Mouse (Mus musculus): ENCODE measurements around the gene Tenm3. TPM values are rescaled to one million over a fixed set of nuclear protein-coding genes. Genes with fewer than 3 reads are reported as not detected.
A peak's percentile ranks its signal among the peaks of the same experiment; 100 is the strongest.

The Tenm3 gene
- polyA plus RNA-seq, 2 experiments, result 38.0 to 48.1 TPM

GRCm38 (mm10) chr8:48794285-48794684 is 49.5 kb downstream of the Tenm3 start:
- H3K27ac ChIP-seq (replicated peaks; ENCODE audit: low read depth, low read length), result no peak overlapping the region
- no peak overlapping the region for H3K4me3 ChIP-seq (replicated peaks; ENCODE audit: low read length)
- no peaks in the 10 kb centered on the region for H3K27me3 ChIP-seq (ENCODE audit: control insufficient read depth, insufficient read depth, low read length)
- DNase-seq (ENCODE audit: low spot score), result no peak
- H3K4me1 ChIP-seq (ENCODE audit: control insufficient read depth, insufficient read depth, low read length), result peaks cover 16% of the 10 kb centered on the region
- 26% methylated on average over 7 of the region's 7 CpGs for WGBS
- H3K9me3 ChIP-seq (ENCODE audit: control insufficient read depth, low read length), result no peaks in the 10 kb centered on the region
- no peak overlapping the region for H3K4me2 ChIP-seq (replicated peaks; ENCODE audit: low read depth, low read length, severe bottlenecking)
- no peak for TF ChIP-seq POLR2A (IDR thresholded peaks at IDR 0.05; ENCODE audit: borderline replicate concordance, extremely low read depth, insufficient read depth, insufficient read length)
- no peak overlapping the region for H3K9ac ChIP-seq (ENCODE audit: low read depth, low read length, severe bottlenecking)
- H3K36me3 ChIP-seq (ENCODE audit: control insufficient read depth, insufficient read depth, low read length), result no peaks in the 10 kb centered on the region
- no peak for ATAC-seq (ENCODE audit: low FRiP score, low read depth)

DNA sequence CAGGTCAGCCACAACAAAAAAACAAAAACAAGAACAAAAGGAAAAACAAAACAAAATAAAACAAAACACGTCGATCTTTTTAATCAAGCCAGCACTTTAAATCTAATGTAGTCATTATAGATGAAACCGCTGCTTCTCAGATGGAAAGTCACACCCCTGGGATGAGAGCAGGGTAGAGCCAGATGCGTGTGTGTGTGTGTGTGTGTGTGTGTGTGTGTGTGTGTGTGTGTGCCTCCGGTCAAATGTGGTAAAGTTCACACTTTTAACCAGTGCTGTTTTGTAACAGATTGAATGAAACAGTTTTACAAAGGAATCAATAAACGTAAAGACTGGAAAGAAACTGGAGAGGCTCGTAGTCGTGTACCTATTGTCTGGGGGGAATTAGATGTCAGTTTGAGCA is 50.0 kb downstream of the Tenm3 start:
- peaks cover 14% of the 10 kb centered on the region for H3K4me1 ChIP-seq (ENCODE audit: control insufficient read depth, insufficient read depth, low read length)
- H3K27ac ChIP-seq (replicated peaks; ENCODE audit: low read depth, low read length), result no peak overlapping the region
- H3K4me2 ChIP-seq (replicated peaks; ENCODE audit: low read depth, low read length, severe bottlenecking), result no peak overlapping the region
- no peaks in the 10 kb centered on the region for H3K27me3 ChIP-seq (ENCODE audit: control insufficient read depth, insufficient read depth, low read length)
- DNase-seq (ENCODE audit: low spot score) (no peak), ATAC-seq (ENCODE audit: low FRiP score, low read depth) (no peak)
- TF ChIP-seq POLR2A (IDR thresholded peaks at IDR 0.05; ENCODE audit: borderline replicate concordance, extremely low read depth, insufficient read depth, insufficient read length), result no peak
- no peak overlapping the region for H3K9ac ChIP-seq (ENCODE audit: low read depth, low read length, severe bottlenecking)
- H3K4me3 ChIP-seq (replicated peaks; ENCODE audit: low read length), result no peak overlapping the region
- no peaks in the 10 kb centered on the region for H3K9me3 ChIP-seq (ENCODE audit: control insufficient read depth, low read length)
- no peaks in the 10 kb centered on the region for H3K36me3 ChIP-seq (ENCODE audit: control insufficient read depth, insufficient read depth, low read length)
- WGBS, result 40% methylated on average over 8 of the region's 8 CpGs

- Histone ChIP-seq H3K4me1 (ENCODE audit: control insufficient read depth, insufficient read depth, low read length) (peaks cover 14% of the 10 kb centered on the region), H3K27ac (replicated peaks; ENCODE audit: low read depth, low read length) (no peak overlapping the region), H3K4me3 (replicated peaks; ENCODE audit: low read length) (no peak overlapping the region), H3K36me3 (ENCODE audit: control insufficient read depth, insufficient read depth, low read length) (no peaks in the 10 kb centered on the region), H3K9me3 (ENCODE audit: control insufficient read depth, low read length) (no peaks in the 10 kb centered on the region), H3K4me2 (replicated peaks; ENCODE audit: low read depth, low read length, severe bottlenecking) (no peak overlapping the region), H3K9ac (ENCODE audit: low read depth, low read length, severe bottlenecking) (no peak overlapping the region), H3K27me3 (ENCODE audit: control insufficient read depth, insufficient read depth, low read length) (no peaks in the 10 kb centered on the region)
- 39% methylated on average over 10 of the region's 10 CpGs for WGBS
- ATAC-seq (ENCODE audit: low FRiP score, low read depth) (no peak), DNase-seq (ENCODE audit: low spot score) (peak; percentile 62)
- TF ChIP-seq POLR2A (IDR thresholded peaks at IDR 0.05; ENCODE audit: borderline replicate concordance, extremely low read depth, insufficient read depth, insufficient read length), result no peak
Measured at GRCm38 (mm10) chr8:48792587-48793326, 51.0 kb downstream of the Tenm3 start.

- no peak for TF ChIP-seq POLR2A (IDR thresholded peaks at IDR 0.05; ENCODE audit: borderline replicate concordance, extremely low read depth, insufficient read depth, insufficient read length)
- Histone ChIP-seq H3K9ac (ENCODE audit: low read depth, low read length, severe bottlenecking) (no peak overlapping the region), H3K27ac (replicated peaks; ENCODE audit: low read depth, low read length) (no peak overlapping the region), H3K4me1 (ENCODE audit: control insufficient read depth, insufficient read depth, low read length) (peaks cover 6% of the 10 kb centered on the region), H3K9me3 (ENCODE audit: control insufficient read depth, low read length) (no peaks in the 10 kb centered on the region), H3K4me2 (replicated peaks; ENCODE audit: low read depth, low read length, severe bottlenecking) (no peak overlapping the region), H3K27me3 (ENCODE audit: control insufficient read depth, insufficient read depth, low read length) (no peaks in the 10 kb centered on the region), H3K36me3 (ENCODE audit: control insufficient read depth, insufficient read depth, low read length) (no peaks in the 10 kb centered on the region), H3K4me3 (replicated peaks; ENCODE audit: low read length) (no peak overlapping the region)
- WGBS, result 89% methylated on average over 9 of the region's 9 CpGs
- ATAC-seq (ENCODE audit: low FRiP score, low read depth) (no peak), DNase-seq (ENCODE audit: low spot score) (no peak)
Measured at GRCm38 (mm10) chr8:48783308-48783707, 60.4 kb downstream of the Tenm3 start.

- no peak overlapping the region for H3K4me2 ChIP-seq (replicated peaks; ENCODE audit: low read depth, low read length, severe bottlenecking)
- ATAC-seq (ENCODE audit: low FRiP score, low read depth), result no peak
- no peak overlapping the region for H3K4me3 ChIP-seq (replicated peaks; ENCODE audit: low read length)
- 88% methylated on average over 6 of the region's 6 CpGs for WGBS
- H3K27ac ChIP-seq (replicated peaks; ENCODE audit: low read depth, low read length), result no peak overlapping the region
- no peaks in the 10 kb centered on the region for H3K27me3 ChIP-seq (ENCODE audit: control insufficient read depth, insufficient read depth, low read length)
- H3K36me3 ChIP-seq (ENCODE audit: control insufficient read depth, insufficient read depth, low read length), result no peaks in the 10 kb centered on the region
- H3K9ac ChIP-seq (ENCODE audit: low read depth, low read length, severe bottlenecking), result no peak overlapping the region
- no peaks in the 10 kb centered on the region for H3K9me3 ChIP-seq (ENCODE audit: control insufficient read depth, low read length)
- no peak for TF ChIP-seq POLR2A (IDR thresholded peaks at IDR 0.05; ENCODE audit: borderline replicate concordance, extremely low read depth, insufficient read depth, insufficient read length)
- peaks cover 10% of the 10 kb centered on the region for H3K4me1 ChIP-seq (ENCODE audit: control insufficient read depth, insufficient read depth, low read length)
- DNase-seq (ENCODE audit: low spot score), result no peak
Measured at GRCm38 (mm10) chr8:48780628-48781027, 63.1 kb downstream of the Tenm3 start.
